Mouse (Mus musculus) cerebellum, adult 11-12 months (tissue): ENCODE results near the gene Mrgprg.
A peak's percentile ranks its signal among the peaks of the same experiment; 100 is the strongest.

Experiments
- DNase-seq: peaks from one replicate; pipeline ENCODE4 v3.0.0; 2022

Gene Mrgprg

DNA sequence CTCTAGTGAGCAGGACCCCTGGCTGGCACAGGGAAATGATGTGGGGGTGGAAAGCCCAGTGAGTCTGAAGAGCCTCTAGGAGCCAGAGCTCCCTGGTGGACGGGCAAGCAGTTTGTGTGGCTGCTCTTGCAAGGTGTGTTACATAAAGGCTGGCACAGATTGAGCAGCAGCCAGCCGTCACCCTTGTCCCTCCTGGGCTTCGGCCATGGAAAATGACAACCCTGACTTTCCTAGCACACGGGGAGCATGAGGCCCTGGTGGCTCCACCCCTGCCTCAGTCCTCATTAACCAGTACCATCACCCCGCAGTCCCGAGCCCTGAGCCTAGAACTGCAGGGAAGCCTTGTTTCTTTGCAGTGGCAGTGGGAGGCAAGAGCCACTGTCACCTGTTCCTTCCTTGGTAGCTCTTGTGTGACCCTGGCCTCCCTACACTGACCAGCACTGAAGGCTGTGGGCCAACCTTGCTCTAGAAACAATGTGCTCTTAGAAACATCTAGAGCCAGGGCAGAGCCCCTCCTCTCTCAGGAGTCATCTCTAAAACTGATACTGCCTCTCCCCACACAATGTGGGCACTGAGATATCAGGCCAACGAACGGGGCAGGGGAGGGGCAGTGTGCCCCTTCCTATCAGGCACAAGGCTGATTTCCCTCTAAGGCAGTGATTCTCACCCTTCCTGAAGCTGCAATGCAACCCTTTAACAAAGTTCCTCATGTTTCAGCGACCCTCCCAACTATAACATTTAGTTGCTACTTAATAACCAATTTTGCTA, 11.3 kb downstream of the Mrgprg start:
- DNase-seq, result peak; percentile 52

DNA sequence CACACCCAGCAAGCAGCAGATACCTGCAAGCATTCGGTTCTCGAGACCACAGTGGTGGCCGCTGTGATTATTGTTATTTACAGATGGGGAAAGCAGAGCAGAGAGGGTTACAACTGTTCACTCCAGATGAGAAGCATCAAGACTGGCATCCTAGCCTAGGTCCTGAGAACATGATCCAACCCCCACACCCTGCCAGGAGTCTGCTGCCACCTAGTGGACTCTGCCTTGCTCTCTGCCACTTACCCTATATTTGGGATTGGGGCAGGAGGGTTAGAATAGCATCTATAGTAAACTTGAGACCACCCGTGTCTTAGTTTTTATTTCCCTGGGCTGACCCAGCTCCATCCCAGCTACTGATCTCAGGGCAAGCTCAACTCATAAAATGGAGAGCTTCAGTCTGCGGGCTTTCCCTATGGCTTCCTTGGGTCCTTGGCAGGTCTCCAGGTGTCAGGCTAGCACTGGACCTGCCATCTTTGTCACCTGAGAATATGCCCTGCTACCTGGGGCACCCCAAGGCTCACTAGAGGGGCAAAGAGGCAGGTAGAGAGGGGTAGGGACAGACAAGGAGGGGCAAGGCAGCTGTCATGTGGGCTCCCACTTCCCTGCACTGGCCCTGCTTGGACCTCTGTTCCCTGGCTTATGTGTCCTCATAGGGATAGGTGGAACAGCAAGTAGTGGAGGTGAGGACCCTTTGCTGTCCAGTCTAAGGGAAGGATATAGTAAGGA, 12.6 kb downstream of the Mrgprg start:
- peak; percentile 40 for DNase-seq

DNA sequence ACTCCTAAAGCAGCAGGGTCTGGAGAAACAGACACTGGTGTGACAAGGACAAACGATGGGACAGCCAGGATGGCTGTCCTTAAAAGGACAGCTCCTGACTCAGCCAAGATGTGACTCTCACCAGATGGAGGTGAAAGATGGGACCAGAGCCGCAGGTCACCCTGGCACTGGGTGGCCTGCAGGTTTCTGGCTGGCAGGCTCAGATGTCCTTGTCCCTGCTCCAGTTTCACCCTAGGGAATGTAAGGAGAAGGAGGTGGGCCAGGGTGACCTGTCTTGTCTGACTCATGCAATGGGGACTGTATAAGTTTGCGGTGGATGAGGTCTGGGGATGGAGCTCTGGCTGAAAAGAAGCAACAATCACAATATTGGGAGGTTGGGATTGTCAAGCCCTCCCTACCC, 14.2 kb downstream of the Mrgprg start:
- peak; percentile 63 for DNase-seq

DNA sequence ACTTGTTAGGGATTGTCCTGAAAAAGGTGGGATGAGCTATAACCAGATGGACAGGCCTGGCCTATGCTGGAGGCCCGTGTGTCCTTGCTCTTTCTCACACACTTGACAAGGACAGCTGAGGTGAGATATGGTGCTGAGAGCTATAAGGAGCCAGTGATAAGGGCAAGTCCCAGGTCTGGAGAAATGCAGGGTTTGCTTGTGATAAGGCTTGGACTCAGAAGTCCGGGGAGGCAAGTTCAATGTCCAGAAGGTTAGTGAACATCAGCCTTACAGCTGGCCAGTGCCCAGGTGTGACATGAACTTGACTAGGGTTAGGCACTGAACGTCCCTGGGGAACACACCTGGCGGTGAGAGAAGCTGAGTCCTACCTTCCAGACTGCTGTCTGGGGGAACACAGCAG, 14.7 kb downstream of the Mrgprg start:
- no peak for DNase-seq

DNA sequence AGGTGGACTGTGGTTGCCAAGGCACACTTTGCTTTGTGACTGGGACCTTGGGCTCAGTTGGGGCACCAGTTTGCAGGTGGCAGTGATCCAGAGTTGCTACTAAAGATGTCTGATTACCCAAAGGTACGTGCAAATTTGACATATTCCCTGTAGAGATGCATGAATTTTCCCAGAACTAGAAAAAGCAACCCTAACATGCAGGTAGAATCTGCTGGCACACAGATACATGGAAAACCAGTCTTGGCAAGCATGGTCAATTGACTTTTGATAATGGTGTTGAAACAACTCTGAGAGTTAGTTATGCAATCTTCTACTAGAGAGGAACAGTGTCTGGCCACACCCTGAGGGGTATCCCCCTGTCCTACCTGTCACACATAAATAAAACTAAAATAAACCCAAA, 15.4 kb downstream of the Mrgprg start:
- no peak for DNase-seq

DNA sequence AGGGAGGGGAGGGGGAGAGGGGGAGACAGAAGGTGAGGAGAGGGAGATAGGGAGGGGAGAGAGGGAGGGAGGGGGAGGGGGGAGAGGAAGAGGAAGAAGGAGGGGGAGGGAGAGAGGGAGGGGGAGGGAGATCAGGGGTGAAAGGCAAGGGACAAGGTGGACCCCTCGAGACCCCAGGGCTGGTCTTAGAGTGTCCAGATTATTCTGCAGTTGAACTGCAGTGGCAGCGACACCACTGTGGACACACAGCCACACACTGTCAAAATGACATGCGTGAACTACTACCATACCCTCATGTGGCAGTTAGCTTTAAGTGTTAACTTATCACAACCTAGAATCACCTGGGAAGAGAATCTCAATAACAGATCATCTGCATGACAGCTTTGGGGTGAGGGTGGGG, 17.7 kb downstream of the Mrgprg start:
- no peak for DNase-seq

DNA sequence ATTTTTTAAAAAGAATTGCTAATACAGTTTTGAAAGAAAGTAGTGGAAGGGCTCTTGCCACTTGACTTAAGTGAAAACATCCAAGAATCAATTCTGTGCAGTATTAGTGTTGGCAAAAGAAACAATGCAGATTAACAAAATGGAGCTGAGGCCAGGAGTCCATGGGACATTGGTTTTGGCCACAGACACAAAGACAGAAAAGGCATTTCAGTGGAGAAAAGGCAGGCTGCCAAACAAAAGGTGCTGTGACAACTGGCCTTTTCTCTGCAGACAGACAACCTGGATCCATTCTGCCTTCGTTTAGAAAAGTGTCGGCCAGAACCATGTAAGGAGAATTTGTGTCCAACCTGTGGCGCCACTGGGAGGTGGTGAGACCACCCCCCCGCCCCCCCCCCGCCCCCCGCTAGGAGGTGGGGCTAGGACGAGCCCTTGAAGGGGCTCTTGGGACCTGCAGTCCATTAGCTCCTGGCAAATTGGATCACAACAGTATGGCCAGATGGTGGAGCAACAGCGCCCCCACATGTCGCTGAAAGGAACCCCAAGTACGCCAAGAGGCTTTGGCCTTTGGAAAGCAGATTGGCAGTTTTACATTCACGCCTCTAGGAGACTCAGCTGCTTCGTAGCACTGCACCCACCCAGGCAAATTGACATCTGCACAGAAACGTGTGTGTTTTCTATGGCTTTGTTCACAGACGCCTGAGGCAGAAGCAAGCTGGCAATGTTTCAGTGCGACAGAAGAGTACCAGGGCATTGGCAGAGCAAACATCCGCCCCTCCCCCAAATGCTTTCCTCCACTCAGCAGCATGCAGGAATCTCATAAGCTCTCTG, 18.5 kb downstream of the Mrgprg start:
- DNase-seq, result peak; percentile 75

DNA sequence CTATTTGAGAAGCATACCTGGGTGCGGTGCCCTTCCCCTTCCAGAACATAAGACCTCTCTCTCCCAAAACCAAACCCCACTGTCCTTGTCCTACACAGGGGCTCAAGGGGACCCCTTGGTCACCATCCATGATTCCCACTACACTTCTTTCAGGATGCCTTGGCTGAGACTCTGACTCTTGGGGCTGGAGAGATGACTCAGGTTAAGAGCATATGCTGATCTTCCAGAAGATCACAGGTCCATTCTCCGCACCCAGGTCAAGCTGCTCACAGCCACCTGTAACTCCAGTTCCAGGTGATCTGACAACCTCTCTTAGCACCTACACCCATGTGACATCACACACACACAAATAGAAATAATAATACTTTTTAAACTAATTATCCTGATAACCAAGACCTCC, 26.1 kb downstream of the Mrgprg start:
- no peak for DNase-seq

DNA sequence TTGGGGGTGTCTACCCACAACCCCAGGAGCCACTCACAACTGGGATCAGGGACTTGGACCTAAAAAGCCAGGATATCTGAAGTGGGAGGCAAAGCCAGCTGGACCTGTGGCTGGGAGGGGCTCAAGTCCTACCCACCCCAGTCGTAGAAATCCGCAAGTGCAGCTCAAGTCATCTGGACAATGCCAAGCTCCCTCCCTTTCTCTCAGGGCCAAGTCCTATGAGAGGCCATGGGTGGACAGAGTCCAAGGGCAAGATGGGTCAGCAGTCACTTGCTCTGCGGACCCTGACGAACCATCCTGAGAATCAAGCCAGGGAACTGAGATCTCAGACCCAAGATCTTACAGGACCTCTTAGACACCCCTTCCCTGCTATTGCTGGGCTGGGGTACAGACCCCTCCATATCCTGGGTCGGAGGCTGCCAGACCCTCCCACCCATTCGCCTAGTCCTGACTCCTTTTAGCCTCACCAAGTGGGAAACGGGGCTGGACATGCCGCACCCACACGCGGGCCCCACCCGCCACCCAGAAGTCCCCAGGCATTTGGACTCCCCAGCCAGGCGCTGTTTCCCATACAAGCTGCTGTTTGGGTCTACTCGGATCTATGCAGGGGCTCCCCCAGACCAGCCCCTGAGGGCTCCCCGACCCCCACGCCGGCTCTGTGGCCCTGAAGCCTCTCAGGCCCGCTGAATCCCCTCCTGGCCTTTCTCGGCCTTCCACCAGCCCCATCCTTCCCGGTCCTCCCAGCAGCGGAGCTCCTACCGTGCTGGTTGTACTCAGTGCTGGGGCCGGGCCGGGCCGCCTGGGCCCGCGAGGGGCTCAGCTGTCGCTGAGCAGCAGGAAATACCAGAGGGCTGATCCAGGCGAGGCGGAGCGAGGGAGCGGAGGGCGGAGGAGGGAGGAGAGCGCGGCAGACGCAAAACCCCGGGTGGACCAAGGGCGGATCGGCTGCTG, 27.0 kb downstream of the Mrgprg start:
- DNase-seq, result no peak

DNA sequence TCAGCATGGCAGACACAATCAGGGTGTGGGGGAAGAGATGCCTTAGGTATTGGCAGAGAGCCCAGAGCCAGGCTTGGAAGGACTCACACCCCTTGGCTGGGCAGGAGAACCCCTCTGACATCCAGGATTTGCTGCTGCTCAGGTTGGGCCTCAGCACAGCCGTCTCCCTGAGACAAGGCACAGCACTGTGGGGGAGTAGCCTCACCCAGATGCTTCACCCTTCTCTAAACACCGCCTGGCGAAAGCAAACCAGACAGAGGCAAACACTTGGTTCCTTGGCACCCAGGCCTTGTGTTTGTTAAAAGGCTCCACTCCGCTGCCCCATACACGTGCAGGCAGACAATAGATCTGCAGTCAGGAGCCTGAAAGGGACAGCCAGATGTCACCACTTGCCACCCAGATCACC, 28.2 kb downstream of the Mrgprg start:
- no peak for DNase-seq

DNA sequence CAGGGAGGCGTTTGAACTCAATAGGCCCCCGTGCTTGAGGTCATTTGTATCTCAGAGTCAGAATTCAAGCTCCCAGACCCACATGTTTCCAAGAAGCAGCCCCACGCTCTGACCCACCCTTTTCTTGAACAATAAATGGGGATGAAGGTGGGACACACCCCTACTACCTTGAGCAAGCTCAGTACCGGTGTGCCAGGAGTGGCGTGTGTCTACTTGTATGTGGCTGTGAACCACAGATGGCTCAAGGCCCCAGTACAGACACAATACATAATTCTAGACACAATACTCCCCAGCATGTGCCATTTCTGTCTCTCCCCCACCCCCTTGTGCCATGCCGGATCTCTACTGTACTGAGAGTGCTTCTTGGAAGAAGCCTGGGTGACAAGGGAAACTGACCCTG, 28.6 kb downstream of the Mrgprg start:
- no peak for DNase-seq

DNA sequence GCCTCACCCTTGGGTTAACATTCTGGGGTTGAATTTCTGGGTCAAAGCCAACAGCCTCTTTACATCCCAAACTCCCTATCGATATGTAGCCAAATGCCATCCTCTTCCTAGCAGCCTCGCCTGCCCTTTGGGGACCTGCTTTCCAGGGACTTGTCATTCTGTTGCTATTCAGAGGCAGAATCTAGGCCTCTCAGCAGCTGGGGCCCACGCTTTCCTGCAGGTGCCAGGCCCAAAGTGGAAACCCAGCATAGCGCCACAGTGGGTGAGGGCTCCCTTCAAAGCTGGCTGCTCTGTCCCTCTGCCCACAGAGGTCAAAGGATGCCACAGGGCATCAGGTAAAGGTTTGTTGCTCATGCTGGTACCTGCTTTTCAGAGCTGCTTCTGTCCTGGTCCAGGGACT, 33.0 kb downstream of the Mrgprg start:
- DNase-seq, result no peak

DNA sequence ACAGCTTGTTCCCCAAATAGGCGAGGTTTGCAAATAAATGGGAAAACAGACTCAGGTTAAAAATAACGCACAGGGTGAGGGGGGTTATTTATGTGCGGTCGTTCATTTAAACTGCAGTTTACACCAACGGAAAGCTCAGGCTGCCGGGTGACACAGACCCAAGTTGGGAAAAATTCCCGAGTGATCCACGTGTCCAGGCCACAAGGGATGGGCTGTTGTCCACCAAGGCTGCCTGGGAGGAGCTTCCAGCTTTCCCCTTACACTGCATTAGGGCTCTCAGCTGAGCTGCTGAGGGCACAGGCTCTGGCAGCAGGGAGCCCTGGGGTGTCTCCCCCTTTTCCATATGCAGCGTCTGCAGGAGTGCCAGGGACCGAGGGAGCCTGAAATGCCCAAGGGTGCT, 36.9 kb downstream of the Mrgprg start:
- DNase-seq, result no peak

DNA sequence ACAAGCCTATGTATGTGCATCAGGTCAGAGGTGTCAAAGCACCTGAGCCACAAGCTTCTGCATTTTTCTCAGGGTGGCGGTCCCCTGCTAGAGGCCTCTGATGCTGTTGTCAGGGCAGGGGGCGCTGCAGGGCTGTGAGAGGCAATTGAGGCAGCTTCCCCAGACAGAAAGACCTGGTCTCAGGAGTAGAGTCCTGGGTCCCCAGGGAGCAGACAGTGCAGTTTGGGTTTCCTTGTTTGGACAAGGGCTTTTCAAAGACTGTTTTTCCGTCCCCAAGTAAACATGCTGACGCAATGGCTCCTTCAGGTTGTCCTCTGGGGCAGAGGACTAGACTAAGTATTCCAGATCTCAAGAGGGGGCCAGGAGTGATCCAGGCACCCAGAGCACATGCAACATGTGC, 40.4 kb downstream of the Mrgprg start:
- no peak for DNase-seq

DNA sequence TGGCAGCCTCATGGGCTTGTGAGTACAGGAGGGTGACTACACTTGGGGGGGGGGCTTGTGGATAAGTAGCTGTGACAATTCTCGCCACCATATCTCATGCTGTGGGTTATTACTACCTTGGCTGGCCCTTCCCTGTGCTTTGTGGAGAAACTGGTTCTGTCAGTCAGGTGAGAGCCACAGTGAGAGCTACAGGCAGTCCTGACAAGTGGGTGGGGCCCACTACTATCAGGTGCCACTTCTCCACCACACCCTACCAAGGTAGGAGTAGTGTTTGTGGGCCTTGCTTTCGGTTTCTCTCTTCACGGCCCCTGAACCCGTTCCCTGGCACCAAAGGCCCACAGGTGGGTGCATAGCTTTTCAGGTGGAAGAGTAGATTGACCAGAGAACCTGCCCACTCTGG, 43.0 kb downstream of the Mrgprg start:
- no peak for DNase-seq

DNA sequence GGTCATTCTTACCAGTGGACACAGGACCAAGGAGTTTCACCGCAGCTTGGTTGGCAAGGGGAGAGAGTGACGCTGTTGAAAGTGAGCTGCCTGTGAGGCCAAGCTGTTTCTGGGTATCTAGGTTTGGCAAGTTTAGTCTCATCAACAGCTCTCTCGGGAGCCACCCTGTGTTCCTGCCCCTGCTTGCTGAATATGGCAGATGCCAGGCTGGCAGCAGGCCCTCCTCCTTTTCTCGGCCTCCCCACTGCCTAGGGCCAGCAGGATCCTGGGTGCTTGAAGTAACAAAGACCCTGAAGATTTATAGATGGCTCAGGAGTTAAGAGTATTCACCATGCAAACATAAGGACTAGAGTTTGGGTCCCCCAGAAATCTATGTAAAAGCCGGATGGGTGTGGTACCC, 44.1 kb downstream of the Mrgprg start:
- no peak for DNase-seq

DNA sequence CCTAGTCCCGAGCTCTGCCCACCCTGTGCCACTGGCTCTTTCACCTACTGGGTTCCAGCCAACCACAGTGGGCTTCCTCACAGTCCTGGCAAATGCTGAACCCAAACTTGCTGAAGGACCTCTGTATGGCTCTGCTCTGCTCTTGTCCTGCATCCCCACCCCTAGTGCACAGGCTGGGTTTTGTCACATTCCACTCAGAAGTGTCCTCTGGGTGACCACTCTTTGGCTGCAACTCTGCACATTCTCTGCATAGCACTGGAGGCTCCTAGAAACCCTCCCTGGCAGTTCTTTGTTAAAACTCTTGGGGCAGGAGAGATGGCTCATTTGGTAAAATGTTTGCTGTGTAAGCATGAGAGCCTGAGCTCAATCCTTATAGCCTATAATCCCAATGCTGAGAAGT, 49.0 kb downstream of the Mrgprg start:
- DNase-seq, result no peak
